Mouse (Mus musculus) G1E (cell line): Measurements from ENCODE around the gene Setd5.

Experiments used
- CTCF ChIP-seq: IDR thresholded peaks from 2 replicates; pipeline ENCODE4 v1.5.1; 2012; ENCODE audit warnings: low read depth, low read length, inconsistent platforms, mixed read lengths
- GATA1 ChIP-seq: IDR thresholded peaks from 2 replicates; pipeline ENCODE4 v1.6.1; 2012; ENCODE audit warnings: borderline replicate concordance, low read length, inconsistent platforms, mixed read lengths

GRCm38 (mm10) chr6:113145249-113145648 is 68.1 kb downstream of the Setd5 start:
- TF ChIP-seq CTCF = no peak
- no peak for TF ChIP-seq GATA1
